Mouse (Mus musculus) CH12.LX (cell line): ENCODE results near the gene Tgtp2. TPM values are rescaled to one million over a fixed set of nuclear protein-coding genes. Genes with fewer than 3 reads are reported as not detected.

Experiments
- DNase-seq: peaks from one replicate; pipeline ENCODE4 v3.0.0-alpha.2; 2013; ENCODE audit errors: extremely low read depth
- H3K27ac ChIP-seq: 2 replicates; pipeline ENCODE4 v1.5.1; 2012; ENCODE audit warnings: low read depth, mild to moderate bottlenecking, control low read depth, moderate library complexity; ENCODE audit not compliant: insufficient read depth
- H3K27me3 ChIP-seq: replicated peaks from 2 replicates; pipeline ENCODE3; 2012; ENCODE audit warnings: inconsistent platforms
- H3K36me3 ChIP-seq, 2 experiments: replicated peaks in 1 of 2; 2 replicates each; pipeline versions ENCODE3 to v1.6.1; 2012; ENCODE audit warnings: inconsistent platforms in 1 of 2, low read length in 1 of 2, mild to moderate bottlenecking in 1 of 2, mixed read lengths in 1 of 2, moderate library complexity in 1 of 2; ENCODE audit not compliant: control insufficient read depth in 1 of 2, insufficient read depth in 1 of 2
- H3K4me1 ChIP-seq, 2 experiments: 2 replicates each; pipeline ENCODE4 v1.6.1; 2012; ENCODE audit warnings: inconsistent platforms in 1 of 2, moderate library complexity in 1 of 2; ENCODE audit not compliant: insufficient read depth in 2 of 2, control insufficient read depth in 1 of 2
- H3K4me2 ChIP-seq: 2 replicates; pipeline ENCODE4 v1.6.1; 2012; ENCODE audit warnings: low read depth, mild to moderate bottlenecking, control low read depth; ENCODE audit not compliant: poor library complexity, insufficient read depth, severe bottlenecking
- H3K4me3 ChIP-seq, 3 experiments: fragments of 150-350 bp in 1 of 3; sonication (generic) in 1 of 3; replicated peaks in 1 of 3; 2 replicates each; pipeline versions ENCODE3 to v1.5.1; 2011 to 2012; ENCODE audit warnings: low read depth in 2 of 3, low read length in 2 of 3, mild to moderate bottlenecking in 2 of 3, moderate library complexity in 2 of 3, control low read depth in 1 of 3, improper control_type of control experiment in 1 of 3, inconsistent platforms in 1 of 3, mixed read lengths in 1 of 3; ENCODE audit not compliant: poor library complexity in 1 of 3
- H3K79me2 ChIP-seq: replicated peaks from 2 replicates; pipeline ENCODE4 v1.6.1; 2012; ENCODE audit warnings: mild to moderate bottlenecking, moderate library complexity; ENCODE audit not compliant: control insufficient read depth, poor library complexity, insufficient read depth, severe bottlenecking; ENCODE audit errors: extremely low read depth
- H3K9ac ChIP-seq: 2 replicates; pipeline ENCODE4 v1.6.1; 2012; ENCODE audit warnings: low read depth, mild to moderate bottlenecking, control low read depth, moderate library complexity; ENCODE audit not compliant: insufficient read depth
- H3K9me3 ChIP-seq: replicated peaks from 2 replicates; pipeline ENCODE3; 2012; ENCODE audit warnings: low read length, inconsistent platforms, mixed read lengths
- BHLHE40 ChIP-seq: IDR thresholded peaks from 2 replicates; pipeline ENCODE4 v1.6.1; 2011; ENCODE audit warnings: mild to moderate bottlenecking, low read depth, low read length, improper control_type of control experiment
- CTCF ChIP-seq, 2 experiments: IDR thresholded peaks in 1 of 2; conservative IDR thresholded peaks in 1 of 2; 2 replicates each; pipeline ENCODE4 v1.5.1; 2011 to 2012; ENCODE audit warnings: low read depth in 2 of 2, low read length in 2 of 2, improper control_type of control experiment in 1 of 2, inconsistent platforms in 1 of 2, mild to moderate bottlenecking in 1 of 2, moderate library complexity in 1 of 2
- E2F4 ChIP-seq: IDR thresholded peaks from 2 replicates; pipeline ENCODE4 v1.6.1; 2011; ENCODE audit warnings: low read depth, low read length, improper control_type of control experiment; ENCODE audit not compliant: insufficient replicate concordance
- ELF1 ChIP-seq: IDR thresholded peaks from 2 replicates; pipeline ENCODE4 v1.6.1; 2014; ENCODE audit warnings: low read depth, mild to moderate bottlenecking, inconsistent platforms, low read length, improper control_type of control experiment
- EP300 ChIP-seq: IDR thresholded peaks from 2 replicates; pipeline ENCODE4 v1.6.1; 2011; ENCODE audit warnings: low read length, improper control_type of control experiment
- MAX ChIP-seq: IDR thresholded peaks from 2 replicates; pipeline ENCODE4 v1.6.1; 2011; ENCODE audit warnings: low read length, improper control_type of control experiment
- MYC ChIP-seq: IDR thresholded peaks from 2 replicates; pipeline ENCODE4 v1.6.1; 2011; ENCODE audit warnings: low read depth, mild to moderate bottlenecking, improper control_type of control experiment, low read length
- POLR2AphosphoS2 ChIP-seq: IDR thresholded peaks from 2 replicates; pipeline ENCODE4 v1.6.1; 2011; ENCODE audit warnings: low read depth, low read length, improper control_type of control experiment
- RAD21 ChIP-seq: IDR thresholded peaks from 2 replicates; pipeline ENCODE4 v1.6.1; 2011; ENCODE audit warnings: low read depth, mild to moderate bottlenecking, low read length, improper control_type of control experiment, moderate library complexity
- SIN3A ChIP-seq: IDR thresholded peaks from 2 replicates; pipeline ENCODE4 v1.6.1; 2012; ENCODE audit warnings: low read length, improper control_type of control experiment, inconsistent platforms
- SMC3 ChIP-seq: IDR thresholded peaks from 2 replicates; pipeline ENCODE4 v1.6.1; 2011; ENCODE audit warnings: low read depth, low read length, improper control_type of control experiment
- TBP ChIP-seq: conservative IDR thresholded peaks from 2 replicates; pipeline ENCODE4 v1.6.1; 2011; ENCODE audit warnings: low read depth, low read length, improper control_type of control experiment
- TCF12 ChIP-seq: IDR thresholded peaks from 2 replicates; pipeline ENCODE4 v1.6.1; 2014; ENCODE audit warnings: low read depth, mild to moderate bottlenecking, inconsistent platforms, low read length, improper control_type of control experiment
- UBTF ChIP-seq: IDR thresholded peaks from 2 replicates; pipeline ENCODE4 v1.6.1; 2012; ENCODE audit warnings: low read depth, mild to moderate bottlenecking, inconsistent platforms, low read length, improper control_type of control experiment, moderate library complexity
- USF1 ChIP-seq: IDR thresholded peaks from 2 replicates; pipeline ENCODE4 v1.6.1; 2014; ENCODE audit warnings: low read depth, mild to moderate bottlenecking, inconsistent platforms, low read length, improper control_type of control experiment
- ZC3H11A ChIP-seq: IDR thresholded peaks from 2 replicates; pipeline ENCODE4 v1.6.1; 2012; ENCODE audit warnings: low read depth, mild to moderate bottlenecking, inconsistent platforms, low read length, improper control_type of control experiment
- ZMIZ1 ChIP-seq: IDR thresholded peaks from 2 replicates; pipeline ENCODE4 v1.6.1; 2012; ENCODE audit warnings: low read depth, mild to moderate bottlenecking, inconsistent platforms, low read length, improper control_type of control experiment
- ZNF384 ChIP-seq: IDR thresholded peaks from 2 replicates; pipeline ENCODE4 v1.6.1; 2012; ENCODE audit warnings: low read depth, low read length, improper control_type of control experiment, inconsistent platforms
- dilution Hi-C: fragments of 300-500 bp; cut with MboI; formaldehyde crosslinking; loops from 2 replicates; pipeline ENCODE4 v1.14.3; 2020; ENCODE audit warnings: low sequenced_read_pairs; ENCODE audit not compliant: extremely low pct_unique_long_range_greater_than_20kb, extremely low pct_ligation_motif_present
- in situ Hi-C: fragments of 300-500 bp; cut with MboI; formaldehyde crosslinking; loops from 3 replicates; pipeline ENCODE4 v1.14.3; 2019; ENCODE audit warnings: low sequenced_read_pairs, low pct_ligation_motif_present, low pct_unique_long_range_greater_than_20kb, mixed read lengths
- polyA plus RNA-seq: library from polyadenylated mRNA; unstranded; fragments of >175 nt; gene quantifications from 2 replicates; pipeline ENCODE4 v1.2.1, GENCODE M21; 2012; ENCODE audit warnings: low read depth; ENCODE audit not compliant: insufficient read length
- total RNA-seq, 2 experiments: library from RNA; depleted of rRNA; stranded (reverse); fragments of 300-350 nt in 1 of 2; fragments of >200 nt in 1 of 2; gene quantifications; 2 replicates each; pipeline ENCODE4 v1.2.3; 2012 to 2014

Gene Tgtp2
- total and polyA plus RNA-seq, 3 experiments = 0.07 TPM; not detected in 2

- DNase-seq = no peak
- in situ Hi-C loops = no loop called here
- Histone ChIP-seq H3K9ac (no peak overlapping the region), H3K27ac (no peak overlapping the region), H3K4me2 (0 out of 2 replicates have a peak overlapping the region, but pooled peaks have one; percentile 2), H3K27me3 (no peaks in the 10 kb centered on the region), H3K4me3 (no peak overlapping the region), H3K79me2 (no peaks in the 10 kb centered on the region; the same call in 1 of the 2 replicates), H3K36me3 (no peaks in the 10 kb centered on the region), H3K9me3 (no peaks in the 10 kb centered on the region), H3K4me1 (peaks cover 5 to 67% of the 10 kb centered on the region in 2 experiments)
- dilution Hi-C loops = no loop called here
- TF ChIP-seq CTCF (conservative IDR thresholded peaks at IDR 0.05 in 1 of 2, IDR thresholded peaks at IDR 0.05 in 1 of 2; ENCODE audit: low read depth in 2 of 2, low read length in 2 of 2) (peak in 1 of 2 experiments; percentile 82; a peak in 2 of 4 replicates), MAX (0 out of 2 replicates have a peak, but pooled peaks have one; percentile 20), UBTF (no peak), ZNF384 (no peak), MYC (no peak), ZC3H11A (peak; percentile 80), RAD21 (peak; percentile 82), EP300 (no peak), TCF12 (no peak), POLR2AphosphoS2 (no peak), E2F4 (no peak), ELF1 (peak; percentile 34; the same call in 1 of the 2 replicates), BHLHE40 (no peak), SMC3 (peak; percentile 85), SIN3A (0 out of 2 replicates have a peak, but pooled peaks have one; percentile 51)
Observed at GRCm38 (mm10) chr11:49084875-49085274, 20.9 kb upstream of the Tgtp2 start.

- in situ Hi-C loops = no loop called here
- TF ChIP-seq TBP = no peak
- TF ChIP-seq RAD21 = no peak
- TF ChIP-seq MAX = no peak
- TF ChIP-seq SIN3A = no peak
- no peak for TF ChIP-seq POLR2AphosphoS2
- no peak for TF ChIP-seq ZMIZ1
- no peak for TF ChIP-seq USF1
- Histone ChIP-seq H3K79me2 (no peaks in the 10 kb centered on the region), H3K27me3 (no peaks in the 10 kb centered on the region), H3K4me3 (no peak overlapping the region), H3K27ac (no peak overlapping the region), H3K9me3 (no peaks in the 10 kb centered on the region), H3K9ac (no peak overlapping the region), H3K36me3 (no peaks in the 10 kb centered on the region), H3K4me2 (no peak overlapping the region), H3K4me1 (peaks cover 5 to 67% of the 10 kb centered on the region in 2 experiments)
- DNase-seq = no peak
- dilution Hi-C loops = no loop called here
Observed at GRCm38 (mm10) chr11:49084385-49084784, 20.4 kb upstream of the Tgtp2 start.
